Mouse (Mus musculus) heart, embryonic 14.5 days (tissue): ENCODE measurements around the gene Helz2. TPM values are rescaled to one million over a fixed set of nuclear protein-coding genes. Genes with fewer than 3 reads are reported as not detected.

Experiments used
- ATAC-seq: fragments of 200-750 bp; cut with Nextera tagmentation; 2 replicates; pipeline ENCODE4 v1.8.0; 2017; ENCODE audit warnings: low read depth, moderate TSS enrichment; ENCODE audit not compliant: insufficient number of reproducible peaks, insufficient read depth, low FRiP score
- H3K27ac ChIP-seq, 2 experiments: fragments of 200-500 bp in 1 of 2; fragments of 300-500 bp in 1 of 2; sonication (generic) in 1 of 2; replicated peaks in 1 of 2; 2 replicates each; pipeline ENCODE4 v1.5.1; 2012 to 2014; ENCODE audit warnings: low read depth in 2 of 2, low read length in 2 of 2, control low read depth in 1 of 2, mild to moderate bottlenecking in 1 of 2, mixed read lengths in 1 of 2; ENCODE audit not compliant: control insufficient read depth in 1 of 2, insufficient read depth in 1 of 2
- H3K27me3 ChIP-seq: fragments of 300-500 bp; sonication (generic); 2 replicates; pipeline ENCODE4 v1.6.1; 2014; ENCODE audit warnings: mild to moderate bottlenecking, low read length, control low read depth; ENCODE audit not compliant: control insufficient read depth, insufficient read depth
- H3K36me3 ChIP-seq: fragments of 300-500 bp; sonication (generic); 2 replicates; pipeline ENCODE4 v1.6.1; 2014; ENCODE audit warnings: mild to moderate bottlenecking, control low read depth, low read length, mixed read lengths; ENCODE audit not compliant: control insufficient read depth, insufficient read depth
- H3K4me1 ChIP-seq, 2 experiments: fragments of 200-500 bp in 1 of 2; fragments of 300-500 bp in 1 of 2; sonication (generic) in 1 of 2; 2 replicates each; pipeline ENCODE4 v1.6.1; 2012 to 2014; ENCODE audit warnings: low read length in 2 of 2, control low read depth in 1 of 2, mixed read lengths in 1 of 2; ENCODE audit not compliant: control insufficient read depth in 2 of 2, insufficient read depth in 2 of 2
- H3K4me2 ChIP-seq: fragments of 300-500 bp; sonication (generic); 2 replicates; pipeline ENCODE4 v1.6.1; 2014; ENCODE audit warnings: mild to moderate bottlenecking, low read length
- H3K4me3 ChIP-seq, 2 experiments: fragments of 200-500 bp in 1 of 2; fragments of 300-500 bp in 1 of 2; sonication (generic) in 1 of 2; 2 replicates each; pipeline ENCODE4 v1.5.1; 2012 to 2014; ENCODE audit warnings: low read length in 2 of 2, mild to moderate bottlenecking in 2 of 2, control low read depth in 1 of 2, low read depth in 1 of 2, moderate library complexity in 1 of 2; ENCODE audit not compliant: control insufficient read depth in 1 of 2, insufficient read depth in 1 of 2
- H3K9ac ChIP-seq: fragments of 300-500 bp; sonication (generic); 2 replicates; pipeline ENCODE4 v1.6.1; 2014; ENCODE audit warnings: mild to moderate bottlenecking, low read length
- H3K9me3 ChIP-seq: fragments of 300-500 bp; sonication (generic); 2 replicates; pipeline ENCODE4 v1.6.1; 2016; ENCODE audit warnings: low read length, control low read depth; ENCODE audit not compliant: control insufficient read depth
- WGBS: fragments of 180-500 bp; shearing (Covaris S2); extraction: QIAGEN DNeasy Blood & Tissue Kit; methylation state at CpG from one replicate; pipeline ENCODE4 v1.1.7; 2014; 5-methylcytosine and 5-hydroxymethylcytosine counted together
- polyA plus RNA-seq: library from polyadenylated mRNA; unstranded; fragments of >200 nt; fragmentation: Nextera tagmentation; extraction: Ambion mirVana; gene quantifications from 2 replicates; pipeline ENCODE4 v1.2.1, GENCODE M21; 2014

Gene Helz2
- polyA plus RNA-seq, 1 experiment from 2014 or later = 1.3 TPM

GRCm38 (mm10) chr2:181277866-181278265, 36.0 kb upstream of the Helz2 start:
- no peaks in the 10 kb centered on the region for H3K27me3 ChIP-seq
- H3K4me2 ChIP-seq = no peak overlapping the region
- H3K9me3 ChIP-seq = no peaks in the 10 kb centered on the region
- no peaks in the 10 kb centered on the region for H3K4me1 ChIP-seq
- no peak overlapping the region for H3K9ac ChIP-seq
- no peak for ATAC-seq
- H3K27ac ChIP-seq = no peak overlapping the region
- H3K4me3 ChIP-seq = no peak overlapping the region
- 71% methylated on average over 3 of the region's 3 CpGs for WGBS
- H3K36me3 ChIP-seq = peaks cover 81% of the 10 kb centered on the region

- H3K9ac ChIP-seq = no peak overlapping the region
- H3K27ac ChIP-seq = no peak overlapping the region
- WGBS = 80% methylated on average over 1 of the region's 1 CpGs
- no peaks in the 10 kb centered on the region for H3K27me3 ChIP-seq
- no peaks in the 10 kb centered on the region for H3K4me1 ChIP-seq
- no peak overlapping the region for H3K4me2 ChIP-seq
- no peak overlapping the region for H3K4me3 ChIP-seq
- ATAC-seq = no peak
- no peaks in the 10 kb centered on the region for H3K9me3 ChIP-seq
- H3K36me3 ChIP-seq = peaks cover 77% of the 10 kb centered on the region
Measured at GRCm38 (mm10) chr2:181276766-181277165, 34.9 kb upstream of the Helz2 start.

- Histone ChIP-seq H3K27me3 (no peaks in the 10 kb centered on the region), H3K4me1 (no peaks in the 10 kb centered on the region), H3K9me3 (no peaks in the 10 kb centered on the region), H3K27ac (no peak overlapping the region), H3K4me2 (no peak overlapping the region), H3K4me3 (no peak overlapping the region), H3K9ac (no peak overlapping the region), H3K36me3 (peaks cover 86% of the 10 kb centered on the region)
- ATAC-seq = no peak
- WGBS = 83% methylated on average over 4 of the region's 4 CpGs
Measured at GRCm38 (mm10) chr2:181274639-181275038, 32.8 kb upstream of the Helz2 start.

GRCm38 (mm10) chr2:181273829-181274228, 32.0 kb upstream of the Helz2 start:
- ATAC-seq = no peak
- Histone ChIP-seq H3K27ac (no peak overlapping the region), H3K36me3 (peaks cover 86% of the 10 kb centered on the region), H3K4me1 (no peaks in the 10 kb centered on the region), H3K4me2 (no peak overlapping the region), H3K27me3 (no peaks in the 10 kb centered on the region), H3K9ac (no peak overlapping the region), H3K9me3 (no peaks in the 10 kb centered on the region), H3K4me3 (no peak overlapping the region)
- 83% methylated on average over 2 of the region's 2 CpGs for WGBS

GRCm38 (mm10) chr2:181272092-181272491, 30.3 kb upstream of the Helz2 start:
- Histone ChIP-seq H3K27me3 (no peaks in the 10 kb centered on the region), H3K27ac (no peak overlapping the region), H3K36me3 (peaks cover 82% of the 10 kb centered on the region), H3K4me3 (no peak overlapping the region), H3K9me3 (no peaks in the 10 kb centered on the region), H3K4me1 (no peaks in the 10 kb centered on the region), H3K9ac (no peak overlapping the region), H3K4me2 (no peak overlapping the region)
- ATAC-seq = no peak
- WGBS = 83% methylated on average over 2 of the region's 2 CpGs

GRCm38 (mm10) chr2:181266839-181267238, 25.0 kb upstream of the Helz2 start:
- H3K27ac ChIP-seq = no peak overlapping the region
- peaks cover 88% of the 10 kb centered on the region for H3K36me3 ChIP-seq
- ATAC-seq = no peak
- H3K9me3 ChIP-seq = no peaks in the 10 kb centered on the region
- H3K4me3 ChIP-seq = no peak overlapping the region
- H3K27me3 ChIP-seq = no peaks in the 10 kb centered on the region
- WGBS = 95% methylated on average over 2 of the region's 2 CpGs
- H3K9ac ChIP-seq = no peak overlapping the region
- no peaks in the 10 kb centered on the region for H3K4me1 ChIP-seq
- H3K4me2 ChIP-seq = no peak overlapping the region

- no peak for ATAC-seq
- no peaks in the 10 kb centered on the region for H3K9me3 ChIP-seq
- H3K4me3 ChIP-seq = no peak overlapping the region
- WGBS = 100% methylated on average over 1 of the region's 1 CpGs
- H3K27ac ChIP-seq = no peak overlapping the region
- H3K27me3 ChIP-seq = no peaks in the 10 kb centered on the region
- H3K9ac ChIP-seq = no peak overlapping the region
- H3K36me3 ChIP-seq = peaks cover 72% of the 10 kb centered on the region
- H3K4me1 ChIP-seq = no peaks in the 10 kb centered on the region
- no peak overlapping the region for H3K4me2 ChIP-seq
Measured at GRCm38 (mm10) chr2:181253248-181253647, 11.4 kb upstream of the Helz2 start.

- H3K4me1 ChIP-seq = no peaks in the 10 kb centered on the region
- no peak overlapping the region for H3K9ac ChIP-seq
- no peak overlapping the region for H3K4me3 ChIP-seq
- no peak overlapping the region for H3K27ac ChIP-seq
- WGBS = 69% methylated on average over 1 of the region's 1 CpGs
- H3K27me3 ChIP-seq = no peaks in the 10 kb centered on the region
- no peaks in the 10 kb centered on the region for H3K9me3 ChIP-seq
- no peak overlapping the region for H3K4me2 ChIP-seq
- no peak for ATAC-seq
- H3K36me3 ChIP-seq = peaks cover 59% of the 10 kb centered on the region
Measured at GRCm38 (mm10) chr2:181251841-181252240, 10.0 kb upstream of the Helz2 start.
